Mouse (Mus musculus): ENCODE measurements around the gene Aldh6a1. TPM values are rescaled to one million over a fixed set of nuclear protein-coding genes. Genes with fewer than 3 reads are reported as not detected.

Gene Aldh6a1
- polyA plus RNA-seq, 1 experiment: 2.6 TPM

DNA sequence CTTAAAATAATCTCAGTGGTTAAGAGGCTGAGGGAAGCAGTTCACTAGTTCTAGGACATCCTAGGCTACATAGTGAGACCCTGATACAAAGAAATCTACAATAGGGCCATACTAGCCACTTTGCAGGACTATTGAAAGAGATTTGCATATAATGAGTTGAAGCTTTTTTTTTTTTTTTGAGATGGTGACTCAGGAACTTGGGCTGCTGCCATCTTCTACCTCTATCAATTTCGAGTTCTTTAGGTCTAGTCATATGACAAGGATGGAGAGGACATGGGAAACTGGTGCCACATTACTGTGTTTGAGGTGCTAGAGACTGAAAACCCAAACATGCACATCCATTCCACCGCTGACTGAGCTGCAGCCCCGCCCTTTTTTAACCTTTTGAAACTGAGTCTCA lies 26.8 kb downstream of the Aldh6a1 start:
- H3K79me2 ChIP-seq (ENCODE audit: control insufficient read depth, insufficient read depth): no peaks in the 10 kb centered on the region
- no peak overlapping the region for H3ac ChIP-seq (ENCODE audit: control insufficient read depth, insufficient read length)
- no peaks in the 10 kb centered on the region for H3K36me3 ChIP-seq (ENCODE audit: control insufficient read depth, insufficient read depth)
- H3K4me3 ChIP-seq: no peak overlapping the region
- H3K4me2 ChIP-seq (ENCODE audit: low read depth): no peak overlapping the region
- TF ChIP-seq TCF3 (IDR thresholded peaks at IDR 0.05; ENCODE audit: insufficient read length, low read depth) (no peak), REST (IDR thresholded peaks at IDR 0.05; ENCODE audit: insufficient read depth, insufficient read length) (no peak), MYOG (IDR thresholded peaks at IDR 0.05; ENCODE audit: control insufficient read depth in 1 of 3, insufficient read depth in 1 of 3, insufficient read length in 2 of 3, low read depth in 2 of 3) (no peak), MYOD1 (IDR thresholded peaks at IDR 0.05; ENCODE audit: control insufficient read depth in 1 of 3, insufficient read length in 2 of 3, low read depth in 2 of 3) (no peak), TCF12 (IDR thresholded peaks at IDR 0.05; ENCODE audit: insufficient read depth, poor library complexity, severe bottlenecking) (no peak), MAX (IDR thresholded peaks at IDR 0.05; ENCODE audit: low read depth) (no peak), SRF (IDR thresholded peaks at IDR 0.05; ENCODE audit: control insufficient read depth, insufficient read length, low read depth) (no peak)
- no peaks in the 10 kb centered on the region for H3K27me3 ChIP-seq (ENCODE audit: control insufficient read depth, insufficient read depth, insufficient read length)

DNA sequence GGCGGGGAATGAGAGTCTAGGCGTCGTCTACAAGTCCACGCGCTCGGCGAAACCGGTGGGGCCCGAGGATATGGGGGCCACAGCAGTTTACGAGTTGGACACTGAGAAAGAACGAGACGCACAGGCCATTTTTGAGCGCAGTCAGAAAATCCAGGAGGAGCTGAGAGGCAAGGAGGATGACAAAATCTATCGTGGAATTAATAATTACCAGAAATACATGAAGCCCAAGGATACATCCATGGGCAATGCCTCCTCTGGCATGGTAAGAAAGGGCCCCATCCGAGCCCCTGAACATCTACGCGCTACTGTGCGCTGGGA lies 33.2 kb downstream of the Aldh6a1 start:
- peak overlapping the region; percentile 62 for H3K4me2 ChIP-seq (ENCODE audit: low read depth)
- no peaks in the 10 kb centered on the region for H3K36me3 ChIP-seq (ENCODE audit: control insufficient read depth, insufficient read depth)
- H3K27me3 ChIP-seq (ENCODE audit: control insufficient read depth, insufficient read depth, insufficient read length): no peaks in the 10 kb centered on the region
- peak overlapping the region; percentile 21 for H3K4me3 ChIP-seq
- no peaks in the 10 kb centered on the region for H3K79me2 ChIP-seq (ENCODE audit: control insufficient read depth, insufficient read depth)
- TF ChIP-seq REST (IDR thresholded peaks at IDR 0.05; ENCODE audit: insufficient read depth, insufficient read length): no peak
- H3ac ChIP-seq (ENCODE audit: control insufficient read depth, insufficient read length): no peak overlapping the region

DNA sequence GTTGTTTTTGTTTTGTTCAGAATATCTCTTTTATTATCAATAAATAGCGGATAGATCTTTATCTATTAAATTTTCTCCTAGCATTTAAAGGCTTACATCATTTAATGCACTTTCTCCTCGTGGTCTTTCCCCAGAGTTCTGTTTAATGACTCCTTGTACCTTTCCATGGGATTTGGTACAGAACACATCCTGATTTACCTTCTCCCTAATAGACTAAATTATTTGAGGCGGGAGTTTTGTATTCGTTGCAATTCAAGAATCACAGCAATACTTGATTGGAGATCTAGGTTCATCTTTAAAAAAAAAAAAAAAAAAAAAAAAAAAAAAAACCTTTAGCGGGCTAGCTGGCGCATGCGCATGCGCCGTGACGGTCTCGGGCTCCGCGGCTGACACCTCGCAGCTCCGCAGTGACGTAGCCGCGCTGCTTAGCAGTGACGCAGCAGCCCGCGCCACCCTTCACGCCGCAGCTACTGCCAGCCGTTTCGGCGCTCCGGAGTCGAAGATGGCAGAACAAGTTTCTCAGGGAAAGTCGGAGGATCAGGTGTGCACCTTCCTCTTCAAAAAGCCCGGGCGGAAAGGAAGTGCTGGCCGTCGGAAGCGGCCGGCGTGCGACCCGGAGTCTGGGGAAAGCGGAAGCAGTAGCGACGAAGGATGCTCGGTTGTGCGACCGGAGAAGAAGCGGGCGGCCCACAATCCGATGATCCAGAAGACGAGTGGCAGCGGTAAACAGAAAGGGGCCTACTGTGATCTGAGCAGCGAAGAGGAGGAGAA lies 33.8 kb downstream of the Aldh6a1 start, which contains the start of gene Rnf113a2:
Gene Rnf113a2, plus strand, starts transcription at position 363 of the 771 bp plus-strand sequence.
- peak; percentile 76 for TF ChIP-seq POLR2A (IDR thresholded peaks at IDR 0.05; ENCODE audit: insufficient read length, low read depth)
- TF ChIP-seq POLR2AphosphoS2 (IDR thresholded peaks at IDR 0.05; ENCODE audit: insufficient read length, low read depth): peak; percentile 39
- no peak for TF ChIP-seq REST (IDR thresholded peaks at IDR 0.05; ENCODE audit: insufficient read depth, insufficient read length)

DNA sequence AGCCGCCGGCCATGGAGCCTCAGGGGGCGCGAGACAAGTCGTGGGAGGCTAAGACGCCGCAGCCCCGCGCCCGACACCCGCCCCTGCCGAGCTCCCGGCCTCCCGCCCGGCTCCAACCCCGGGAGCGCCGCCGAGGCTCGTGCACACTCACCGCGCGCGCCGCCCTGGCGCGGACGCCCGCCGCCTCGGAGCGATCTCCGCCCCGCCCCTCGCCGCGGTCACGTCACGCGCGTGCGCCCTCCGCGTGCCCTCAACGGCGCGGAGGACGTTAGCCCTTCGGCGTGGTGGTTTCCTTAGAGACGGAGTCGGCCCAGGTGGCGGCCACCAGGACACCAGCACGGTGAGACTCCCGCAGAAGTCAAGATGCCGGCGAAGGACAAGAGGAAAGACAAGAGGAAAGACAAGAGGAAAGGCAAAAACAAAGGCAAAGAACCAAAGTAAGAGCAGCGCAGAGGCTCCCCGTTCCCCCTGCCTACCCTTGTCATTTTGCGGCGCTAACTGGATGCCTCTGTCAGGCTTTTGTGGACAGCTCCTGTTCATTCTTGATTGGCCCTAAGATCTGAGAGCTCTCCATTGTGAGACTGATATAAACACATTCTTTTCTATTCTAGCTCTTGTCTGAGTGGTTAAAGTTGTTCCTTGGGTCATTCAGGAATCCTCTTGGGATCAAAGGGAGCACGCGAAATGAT lies 41.8 kb downstream of the Aldh6a1 start, which contains the start of the genes Entpd5 and Bbof1:
Gene Entpd5, minus strand, starts transcription at position 211 of the 689 bp plus-strand sequence.
Gene Bbof1, plus strand, starts transcription at position 253 of the 689 bp plus-strand sequence.
- peak within 1 kb of the TSS; percentile 99 for H3K4me2 ChIP-seq (ENCODE audit: low read depth)
- no peaks in the 10 kb centered on the region for H3K36me3 ChIP-seq (ENCODE audit: control insufficient read depth, insufficient read depth)
- peak within 1 kb of the TSS; percentile 65 for H3ac ChIP-seq (ENCODE audit: control insufficient read depth, insufficient read length)
- peak within 1 kb of the TSS; percentile 58 for H3K4me3 ChIP-seq
- TF ChIP-seq POLR2A (IDR thresholded peaks at IDR 0.05; ENCODE audit: insufficient read length, low read depth): peak; percentile 93
- no peak for TF ChIP-seq SRF (IDR thresholded peaks at IDR 0.05; ENCODE audit: control insufficient read depth, insufficient read length, low read depth)
- peak in 1 of 3 experiments; percentile 11 for TF ChIP-seq MYOD1 (IDR thresholded peaks at IDR 0.05; ENCODE audit: control insufficient read depth in 1 of 3, insufficient read length in 2 of 3, low read depth in 2 of 3)
- peak; percentile 78 for TF ChIP-seq POLR2AphosphoS2 (IDR thresholded peaks at IDR 0.05; ENCODE audit: insufficient read length, low read depth)
- no peak for TF ChIP-seq REST (IDR thresholded peaks at IDR 0.05; ENCODE audit: insufficient read depth, insufficient read length)
- no peaks in the 10 kb centered on the region for H3K27me3 ChIP-seq (ENCODE audit: control insufficient read depth, insufficient read depth, insufficient read length)
- H3K79me2 ChIP-seq (ENCODE audit: control insufficient read depth, insufficient read depth): no peaks in the 10 kb centered on the region

More for the DNA sequence above, 33.8 kb downstream of the Aldh6a1 start, which contains the start of gene Rnf113a2:
- Histone ChIP-seq H3K4me2 (ENCODE audit: low read depth) (peak within 1 kb of the TSS; percentile 62), H3ac (ENCODE audit: control insufficient read depth, insufficient read length) (no peak within 1 kb of the TSS), H3K27me3 (ENCODE audit: control insufficient read depth, insufficient read depth, insufficient read length) (no peaks in the 10 kb centered on the region), H3K4me3 (peak within 1 kb of the TSS; percentile 21), H3K79me2 (ENCODE audit: control insufficient read depth, insufficient read depth) (no peaks in the 10 kb centered on the region), H3K36me3 (ENCODE audit: control insufficient read depth, insufficient read depth) (no peaks in the 10 kb centered on the region)

DNA sequence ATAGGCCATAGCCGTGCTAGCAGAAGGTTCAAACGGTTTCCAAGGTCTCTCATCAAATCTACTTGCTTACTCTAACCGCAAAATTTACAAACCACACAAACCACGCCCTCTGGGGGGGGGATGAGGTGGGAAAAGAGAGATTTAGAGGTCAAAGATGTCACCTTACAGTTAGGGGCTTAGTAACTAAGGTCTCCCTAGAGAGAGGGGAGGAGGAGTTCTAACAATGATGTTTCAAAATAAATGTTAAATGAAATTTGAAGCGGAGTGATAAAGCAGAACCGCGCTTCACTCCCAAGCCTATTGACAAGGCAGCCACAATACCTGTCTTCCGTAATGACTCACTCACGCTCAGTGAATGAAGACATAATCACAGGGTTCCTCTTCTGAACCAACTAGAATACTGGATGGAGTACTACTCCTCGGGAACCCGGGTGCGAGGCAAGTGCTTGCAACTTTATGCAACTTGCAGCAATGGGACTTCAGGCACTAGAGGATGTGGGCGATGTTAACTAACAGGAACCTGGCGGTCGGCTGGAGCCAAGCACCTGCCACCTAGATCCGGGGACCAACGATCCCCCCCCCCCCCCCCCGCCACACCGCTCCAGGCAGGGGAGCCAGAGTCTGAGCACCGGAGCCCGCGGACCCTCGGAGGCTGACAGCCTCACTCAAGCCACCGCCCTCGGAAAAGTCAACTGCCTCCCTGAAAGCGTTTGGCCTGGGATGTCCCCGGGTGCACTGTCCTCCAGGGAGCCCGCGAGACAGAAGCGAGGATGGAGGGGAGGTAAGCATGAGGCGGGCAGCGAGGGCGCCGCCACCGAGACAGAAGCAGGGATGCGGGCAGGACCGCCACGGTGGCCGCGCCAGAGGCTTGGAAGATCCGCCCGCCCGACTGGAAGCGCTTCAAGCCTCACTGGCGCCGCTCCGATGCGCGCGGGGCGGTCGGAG lies 42.7 kb downstream of the Aldh6a1 start:
- H3K36me3 ChIP-seq (ENCODE audit: control insufficient read depth, insufficient read depth): no peaks in the 10 kb centered on the region
- TF ChIP-seq USF1 (IDR thresholded peaks at IDR 0.05; ENCODE audit: low read depth) (no peak), POLR2A (IDR thresholded peaks at IDR 0.05; ENCODE audit: insufficient read length, low read depth) (no peak), TCF12 (IDR thresholded peaks at IDR 0.05; ENCODE audit: insufficient read depth, poor library complexity, severe bottlenecking) (no peak), REST (IDR thresholded peaks at IDR 0.05; ENCODE audit: insufficient read depth, insufficient read length) (no peak), E2F4 (IDR thresholded peaks at IDR 0.05; ENCODE audit: insufficient read depth) (no peak), CEBPB (IDR thresholded peaks at IDR 0.05; ENCODE audit: insufficient read depth, poor library complexity, severe bottlenecking) (peak; percentile 64; the same call in 1 of the 2 replicates), SRF (IDR thresholded peaks at IDR 0.05; ENCODE audit: control insufficient read depth, insufficient read length, low read depth) (no peak), MYOD1 (IDR thresholded peaks at IDR 0.05; ENCODE audit: control insufficient read depth in 1 of 3, insufficient read length in 2 of 3, low read depth in 2 of 3) (no peak), MYOG (IDR thresholded peaks at IDR 0.05; ENCODE audit: control insufficient read depth in 1 of 3, insufficient read depth in 1 of 3, insufficient read length in 2 of 3, low read depth in 2 of 3) (peak in 1 of 3 experiments; percentile 1), TCF3 (IDR thresholded peaks at IDR 0.05; ENCODE audit: insufficient read length, low read depth) (no peak)
- no peaks in the 10 kb centered on the region for H3K27me3 ChIP-seq (ENCODE audit: control insufficient read depth, insufficient read depth, insufficient read length)
- H3K4me3 ChIP-seq: peak overlapping the region; percentile 58
- H3ac ChIP-seq (ENCODE audit: control insufficient read depth, insufficient read length): peak overlapping the region; percentile 65
- H3K4me2 ChIP-seq (ENCODE audit: low read depth): peak overlapping the region; percentile 99
- H3K79me2 ChIP-seq (ENCODE audit: control insufficient read depth, insufficient read depth): no peaks in the 10 kb centered on the region
